27 mouse cellular contexts compared by ENCODE assay signal in the genomic region with DNA sequence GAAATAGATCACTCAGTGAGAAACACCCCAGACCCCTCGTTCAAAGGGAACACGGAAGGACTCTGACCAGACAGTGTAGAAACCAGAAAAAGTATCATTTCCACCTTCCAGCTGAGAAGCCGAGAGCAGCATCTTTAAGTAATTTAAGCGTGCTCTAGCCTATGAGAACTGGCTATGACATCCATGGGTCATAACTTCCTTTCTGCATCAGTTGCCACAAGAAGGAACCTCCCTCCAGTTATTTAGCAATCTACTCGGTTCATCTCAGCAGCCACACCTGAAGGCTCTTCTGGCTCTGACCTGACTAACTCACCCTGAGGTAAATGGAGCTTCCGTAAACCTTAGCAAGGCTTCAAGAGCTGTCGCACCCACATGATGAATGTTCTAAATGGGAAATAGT.
A peak's percentile ranks its signal among the peaks of the same experiment; 100 is the strongest.
DNase-seq lines count a peak whose midpoint lies in the region; ATAC-seq and TF ChIP-seq lines count a peak whose summit lies in the region.
"Had no signal": no experiment of that assay in that cellular context is flagged by ENCODE, and none has a peak within 500 bp of the region (broad histone marks: within the 10 kb centered on the region; RNA-seq: fewer than 3 reads in every experiment).

No protein-coding gene starts in this region.

- no peak overlapping the region for H3ac ChIP-seq in myocyte (ENCODE audit: control insufficient read depth, insufficient read length)

- no peak overlapping the region for H3K4me3 ChIP-seq in kidney, postnatal 0 days (replicated peaks; ENCODE audit: low read depth, low read length)
- H3K4me3 ChIP-seq in CH12.LX (replicated peaks in 1 of 3; ENCODE audit: low read depth in 2 of 3, low read length in 2 of 3, poor library complexity in 1 of 3) (no peak overlapping the region), myocyte (no peak overlapping the region)
- H3K4me3 ChIP-seq in forebrain, embryonic 11.5 days (ENCODE audit: low read depth, low read length), result no peak overlapping the region
- H3K4me3 ChIP-seq: embryonic facial prominence, embryonic 12.5 days; erythroblast, embryonic 14.5 days; heart, embryonic 13.5 days; hindbrain, embryonic 15.5 days; intestine, embryonic 15.5 days; limb, embryonic 12.5 days; liver, embryonic 15.5 days; neural tube, embryonic 12.5 days had no signal

- no peak for TF ChIP-seq RAD21 in CH12.LX (IDR thresholded peaks at IDR 0.05; ENCODE audit: low read depth, low read length)

- no peak overlapping the region for H3K4me2 ChIP-seq in kidney, postnatal 0 days (ENCODE audit: low read length)
- H3K4me2 ChIP-seq in CH12.LX (ENCODE audit: insufficient read depth, low read depth, poor library complexity, severe bottlenecking), result peak overlapping the region; percentile 92
- peak overlapping the region; percentile 35 for H3K4me2 ChIP-seq in myocyte (ENCODE audit: low read depth)
- no peak overlapping the region for H3K4me2 ChIP-seq in forebrain, embryonic 11.5 days (ENCODE audit: low read depth, low read length, severe bottlenecking)
- H3K4me2 ChIP-seq: embryonic facial prominence, embryonic 12.5 days; heart, embryonic 13.5 days; hindbrain, embryonic 15.5 days; intestine, embryonic 15.5 days; limb, embryonic 12.5 days; liver, embryonic 15.5 days; midbrain, embryonic 11.5 days; neural tube, embryonic 12.5 days had no signal

- dilution Hi-C loops in CH12.LX (cut with MboI; ENCODE audit: extremely low pct_ligation_motif_present, extremely low pct_unique_long_range_greater_than_20kb, low sequenced_read_pairs), result no loop called here

- TF ChIP-seq EP300 in CH12.LX (IDR thresholded peaks at IDR 0.05; ENCODE audit: low read length), result peak; percentile 46; the same call in 1 of the 2 replicates

- H3K27ac ChIP-seq in kidney, postnatal 0 days, result peak overlapping the region; percentile 31; the same call in 1 of the 2 replicates
- no peak overlapping the region for H3K27ac ChIP-seq in CH12.LX (ENCODE audit: insufficient read depth, low read depth)
- no peak overlapping the region for H3K27ac ChIP-seq in forebrain, embryonic 11.5 days (ENCODE audit: low read depth, low read length)
- H3K27ac ChIP-seq: embryonic facial prominence, embryonic 12.5 days; hindbrain, embryonic 15.5 days; intestine, embryonic 15.5 days; limb, embryonic 12.5 days; liver, embryonic 15.5 days; neural tube, embryonic 12.5 days had no signal

- no peak for TF ChIP-seq CTCF in kidney, postnatal 0 days (IDR thresholded peaks at IDR 0.05; ENCODE audit: low read depth)
- no peak for TF ChIP-seq CTCF in CH12.LX (conservative IDR thresholded peaks at IDR 0.05 in 1 of 2, IDR thresholded peaks at IDR 0.05 in 1 of 2; ENCODE audit: low read depth in 2 of 2, low read length in 2 of 2)

- 29% methylated on average over 7 of the region's 7 CpGs for WGBS in kidney, postnatal 0 days
- WGBS in forebrain, embryonic 11.5 days, result 85% methylated on average over 7 of the region's 7 CpGs

- H3K27me3 ChIP-seq in kidney, postnatal 0 days (ENCODE audit: insufficient read depth, low read length), result no peaks in the 10 kb centered on the region
- H3K27me3 ChIP-seq in CH12.LX (replicated peaks), result no peaks in the 10 kb centered on the region
- H3K27me3 ChIP-seq in myocyte (ENCODE audit: control insufficient read depth, insufficient read depth, insufficient read length), result no peaks in the 10 kb centered on the region
- H3K27me3 ChIP-seq in forebrain, embryonic 11.5 days (ENCODE audit: control insufficient read depth, insufficient read depth, low read length), result no peaks in the 10 kb centered on the region
- H3K27me3 ChIP-seq: embryonic facial prominence, embryonic 12.5 days; heart, embryonic 13.5 days; hindbrain, embryonic 15.5 days; intestine, embryonic 15.5 days; limb, embryonic 12.5 days; liver, embryonic 15.5 days; neural tube, embryonic 12.5 days had no signal

- in situ Hi-C loops in CH12.LX (cut with MboI; ENCODE audit: low pct_ligation_motif_present, low pct_unique_long_range_greater_than_20kb, low sequenced_read_pairs), result no loop called here

- no peaks in the 10 kb centered on the region for H3K9me3 ChIP-seq in kidney, postnatal 0 days (replicated peaks; ENCODE audit: low read length)
- H3K9me3 ChIP-seq in CH12.LX (replicated peaks; ENCODE audit: low read length), result no peaks in the 10 kb centered on the region
- H3K9me3 ChIP-seq in forebrain, embryonic 11.5 days (ENCODE audit: control insufficient read depth, low read length), result no peaks in the 10 kb centered on the region
- H3K9me3 ChIP-seq: embryonic facial prominence, embryonic 12.5 days; heart, embryonic 13.5 days; hindbrain, embryonic 15.5 days; intestine, embryonic 15.5 days; limb, embryonic 12.5 days; liver, embryonic 15.5 days; neural tube, embryonic 12.5 days had no signal

- H3K9ac ChIP-seq in kidney, postnatal 0 days (ENCODE audit: low read depth, low read length), result no peak overlapping the region
- no peak overlapping the region for H3K9ac ChIP-seq in CH12.LX (ENCODE audit: insufficient read depth, low read depth)
- no peak overlapping the region for H3K9ac ChIP-seq in forebrain, embryonic 11.5 days (ENCODE audit: low read length)
- H3K9ac ChIP-seq: embryonic facial prominence, embryonic 12.5 days; heart, embryonic 13.5 days; hindbrain, embryonic 15.5 days; intestine, embryonic 15.5 days; limb, embryonic 12.5 days; liver, embryonic 15.5 days; neural tube, embryonic 12.5 days had no signal

- no peaks in the 10 kb centered on the region for H3K36me3 ChIP-seq in kidney, postnatal 0 days (ENCODE audit: insufficient read depth, low read length)
- H3K36me3 ChIP-seq in CH12.LX (replicated peaks in 1 of 2; ENCODE audit: control insufficient read depth in 1 of 2, insufficient read depth in 1 of 2, low read length in 1 of 2) (no peaks in the 10 kb centered on the region), myocyte (ENCODE audit: control insufficient read depth, insufficient read depth) (no peaks in the 10 kb centered on the region)
- no peaks in the 10 kb centered on the region for H3K36me3 ChIP-seq in forebrain, embryonic 11.5 days (ENCODE audit: control insufficient read depth, insufficient read depth, low read length)
- H3K36me3 ChIP-seq: embryonic facial prominence, embryonic 12.5 days; G1E; heart, embryonic 13.5 days; hindbrain, embryonic 15.5 days; intestine, embryonic 15.5 days; limb, embryonic 12.5 days; liver, embryonic 15.5 days; neural tube, embryonic 12.5 days had no signal

- peaks cover 12% of the 10 kb centered on the region; the same call in 1 of the 2 replicates for H3K4me1 ChIP-seq in kidney, postnatal 0 days (replicated peaks; ENCODE audit: insufficient read depth, low read length)
- H3K4me1 ChIP-seq in CH12.LX (ENCODE audit: control insufficient read depth in 1 of 2, insufficient read depth in 2 of 2), result peaks cover 0 to 16% of the 10 kb centered on the region in 2 experiments; a peak in 3 of 4 replicates
- H3K4me1 ChIP-seq in forebrain, embryonic 11.5 days (replicated peaks; ENCODE audit: control insufficient read depth, insufficient read depth, low read length), result peaks cover 12% of the 10 kb centered on the region
- H3K4me1 ChIP-seq: intestine, embryonic 15.5 days; liver, embryonic 15.5 days had no signal

- no peaks in the 10 kb centered on the region; the same call in 1 of the 2 replicates for H3K79me2 ChIP-seq in CH12.LX (replicated peaks; ENCODE audit: control insufficient read depth, extremely low read depth, insufficient read depth, poor library complexity, severe bottlenecking)
- H3K79me2 ChIP-seq in myocyte (ENCODE audit: control insufficient read depth, insufficient read depth), result peaks cover 53% of the 10 kb centered on the region

- ATAC-seq in kidney, postnatal 0 days (replicated peaks; ENCODE audit: low FRiP score, low read depth), result peak; percentile 73
- ATAC-seq in common myeloid progenitor, adult 5-6 weeks (replicated peaks; ENCODE audit: low read depth, poor library complexity, severe bottlenecking), result peak; percentile 63
- ATAC-seq in forebrain, embryonic 11.5 days (replicated peaks; ENCODE audit: low FRiP score), result no peak
- ATAC-seq: CD4-positive, CD25-positive, alpha-beta regulatory T cell, adult 4 months; forebrain, embryonic 14.5 days had no signal

- TF ChIP-seq POLR2A in CH12.LX (IDR thresholded peaks at IDR 0.05; ENCODE audit: low read depth, low read length) (no peak), myocyte (IDR thresholded peaks at IDR 0.05; ENCODE audit: insufficient read length, low read depth) (no peak)

- DNase-seq in kidney, postnatal 0 days (ENCODE audit: low spot score), result peak; percentile 67
- no peak for DNase-seq in kidney, postnatal 36 days
- peak; percentile 50 for DNase-seq in CH12.LX (ENCODE audit: extremely low read depth)
- DNase-seq in adrenal gland, adult 2 months, result no peak
- DNase-seq in forebrain, embryonic 11.5 days (ENCODE audit: low spot score), result no peak
- DNase-seq: adrenal gland, postnatal 25 days; cerebellum, adult 8-10 months; gastrocnemius, postnatal 36 days; heart, postnatal 36 days; kidney, postnatal 25 days; lung, postnatal 14 days; right cerebral cortex, adult 18-20 months; thymus, postnatal 25 days had no signal

TF ChIP-seq in CH12.LX, 34 proteins besides CTCF, POLR2A, EP300 and RAD21:
- TF ChIP-seq ETS1 (conservative IDR thresholded peaks at IDR 0.05; ENCODE audit: low read depth, low read length) (0 out of 2 replicates have a peak, but pooled peaks have one; percentile 7), SMC3 (IDR thresholded peaks at IDR 0.05; ENCODE audit: low read depth, low read length) (no peak)

TF ChIP-seq in myocyte, 11 proteins besides CTCF, POLR2A, EP300 and RAD21:
- no peak for TF ChIP-seq MYOG (IDR thresholded peaks at IDR 0.05; ENCODE audit: control insufficient read depth in 1 of 3, insufficient read depth in 1 of 3, insufficient read length in 2 of 3, low read depth in 2 of 3)
- no peak for TF ChIP-seq MYOD1 (IDR thresholded peaks at IDR 0.05; ENCODE audit: control insufficient read depth in 1 of 3, insufficient read length in 2 of 3, low read depth in 2 of 3)
- TF ChIP-seq MAX (IDR thresholded peaks at IDR 0.05; ENCODE audit: low read depth), result no peak
- no peak for TF ChIP-seq CEBPB (IDR thresholded peaks at IDR 0.05; ENCODE audit: insufficient read depth, poor library complexity, severe bottlenecking)
- TF ChIP-seq USF1 (IDR thresholded peaks at IDR 0.05; ENCODE audit: low read depth), result no peak
- no peak for TF ChIP-seq SRF (IDR thresholded peaks at IDR 0.05; ENCODE audit: control insufficient read depth, insufficient read length, low read depth)

Comparison
In these comparisons a context has a peak if more than half of its experiments do, and no peak if none do; other contexts are left out.
1. DNase-seq: peak in kidney, postnatal 0 days (single experiment) and CH12.LX (single experiment); none in kidney, postnatal 36 days (0 of 2), adrenal gland, adult 2 months (single experiment) and forebrain, embryonic 11.5 days (single experiment).
2. H3K4me2 ChIP-seq: peak in CH12.LX (single experiment) and myocyte (single experiment); none in kidney, postnatal 0 days (single experiment) and forebrain, embryonic 11.5 days (single experiment).